Mouse (Mus musculus) midbrain, embryonic 11.5 days (tissue): ENCODE data around the gene Acat1. TPM values are rescaled to one million over a fixed set of nuclear protein-coding genes. Genes with fewer than 3 reads are reported as not detected.

ENCODE experiments used
- ATAC-seq: fragments of 200-750 bp; cut with Nextera tagmentation; 2 replicates; pipeline ENCODE4 v1.8.0; 2017; ENCODE audit warnings: moderate TSS enrichment, moderate library complexity; ENCODE audit not compliant: low FRiP score
- DNase-seq: peaks from one replicate; pipeline ENCODE4 v3.0.0; 2015; ENCODE audit warnings: low spot score; ENCODE audit errors: missing footprints
- H3K27ac ChIP-seq: fragments of 300-500 bp; sonication (generic); 2 replicates; pipeline ENCODE4 v1.5.1; 2014; ENCODE audit warnings: low read depth, low read length
- H3K27me3 ChIP-seq: fragments of 300-500 bp; sonication (generic); 2 replicates; pipeline ENCODE4 v1.6.1; 2014; ENCODE audit warnings: mild to moderate bottlenecking, low read length, moderate library complexity, mixed read lengths; ENCODE audit not compliant: control insufficient read depth, insufficient read depth
- H3K36me3 ChIP-seq: fragments of 300-500 bp; sonication (generic); 2 replicates; pipeline ENCODE4 v1.6.1; 2014; ENCODE audit warnings: mild to moderate bottlenecking, low read length, moderate library complexity, mixed read lengths; ENCODE audit not compliant: control insufficient read depth, insufficient read depth
- H3K4me1 ChIP-seq: fragments of 300-500 bp; sonication (generic); 2 replicates; pipeline ENCODE4 v1.6.1; 2014; ENCODE audit warnings: low read length; ENCODE audit not compliant: control insufficient read depth, insufficient read depth
- H3K4me2 ChIP-seq: fragments of 300-500 bp; sonication (generic); 2 replicates; pipeline ENCODE4 v1.6.1; 2014; ENCODE audit warnings: mild to moderate bottlenecking, moderate library complexity
- H3K4me3 ChIP-seq: fragments of 300-500 bp; sonication (generic); 2 replicates; pipeline ENCODE4 v1.5.1; 2014; ENCODE audit warnings: low read depth, low read length
- H3K9ac ChIP-seq: fragments of 300-500 bp; sonication (generic); 2 replicates; pipeline ENCODE4 v1.6.1; 2014; ENCODE audit warnings: low read length
- H3K9me3 ChIP-seq: fragments of 300-500 bp; sonication (generic); 2 replicates; pipeline ENCODE4 v1.6.1; 2016; ENCODE audit warnings: low read length; ENCODE audit not compliant: control insufficient read depth
- WGBS: fragments of 180-500 bp; shearing (Covaris S2); extraction: QIAGEN DNeasy Blood & Tissue Kit; methylation state at CpG from one replicate; pipeline ENCODE4 v1.1.7; 2014; 5-methylcytosine and 5-hydroxymethylcytosine counted together
- polyA plus RNA-seq: library from polyadenylated mRNA; unstranded; fragments of >200 nt; fragmentation: Nextera tagmentation; extraction: Ambion mirVana; gene quantifications from 2 replicates; pipeline ENCODE4 v1.2.1, GENCODE M21; 2014

The Acat1 gene
- 52.7 and 53.2 TPM in 2 replicates for polyA plus RNA-seq

- H3K27ac ChIP-seq: no peak within 1 kb of the TSS
- H3K9me3 ChIP-seq: no peaks in the 10 kb centered on the region
- WGBS: 6% methylated on average over 51 of the region's 52 CpGs
Observed at GRCm38 (mm10) chr9:53609968-53610781, at the start of gene Acat1. Gene Acat1, minus strand, starts transcription at chr9:53610382.

GRCm38 (mm10) chr9:53634796-53635195 lies 24.6 kb upstream of the Acat1 start:
- no peak overlapping the region for H3K9ac ChIP-seq
- H3K27ac ChIP-seq: no peak overlapping the region
- no peaks in the 10 kb centered on the region for H3K4me1 ChIP-seq
- DNase-seq: no peak
- H3K4me3 ChIP-seq: no peak overlapping the region
- peaks cover 7% of the 10 kb centered on the region; the same call in 1 of the 2 replicates for H3K36me3 ChIP-seq
- WGBS: 95% methylated on average over 6 of the region's 6 CpGs
- no peak for ATAC-seq
- H3K9me3 ChIP-seq: no peaks in the 10 kb centered on the region
- no peaks in the 10 kb centered on the region for H3K27me3 ChIP-seq
- H3K4me2 ChIP-seq: no peak overlapping the region

More at GRCm38 (mm10) chr9:53609968-53610781, at the start of gene Acat1:
- H3K36me3 ChIP-seq: no peaks in the 10 kb centered on the region
- H3K27me3 ChIP-seq: no peaks in the 10 kb centered on the region
- ATAC-seq (peak; percentile 99), DNase-seq (peak; percentile 95)
- H3K4me3 ChIP-seq: peak within 1 kb of the TSS; percentile 55
- H3K9ac ChIP-seq: peak within 1 kb of the TSS; percentile 70
- H3K4me1 ChIP-seq: peaks cover 6% of the 10 kb centered on the region; the same call in 1 of the 2 replicates
- peak within 1 kb of the TSS; percentile 82 for H3K4me2 ChIP-seq

GRCm38 (mm10) chr9:53615246-53615645 lies 5.1 kb upstream of the Acat1 start:
- Histone ChIP-seq H3K27ac (no peak overlapping the region), H3K9me3 (no peaks in the 10 kb centered on the region), H3K4me3 (no peak overlapping the region), H3K27me3 (no peaks in the 10 kb centered on the region), H3K36me3 (peaks cover 6% of the 10 kb centered on the region; the same call in 1 of the 2 replicates), H3K4me1 (no peaks in the 10 kb centered on the region), H3K9ac (no peak overlapping the region), H3K4me2 (no peak overlapping the region)
- 88% methylated on average over 8 of the region's 8 CpGs for WGBS
- no peak for ATAC-seq
- no peak for DNase-seq

- ATAC-seq (no peak), DNase-seq (no peak)
- no peak overlapping the region for H3K4me3 ChIP-seq
- 89% methylated on average over 4 of the region's 4 CpGs for WGBS
- no peak overlapping the region for H3K9ac ChIP-seq
- no peak overlapping the region for H3K4me2 ChIP-seq
- H3K36me3 ChIP-seq: peaks cover 2% of the 10 kb centered on the region; the same call in 1 of the 2 replicates
- peaks cover 6% of the 10 kb centered on the region; the same call in 1 of the 2 replicates for H3K4me1 ChIP-seq
- no peaks in the 10 kb centered on the region for H3K27me3 ChIP-seq
- H3K27ac ChIP-seq: no peak overlapping the region
- no peaks in the 10 kb centered on the region for H3K9me3 ChIP-seq
Observed at GRCm38 (mm10) chr9:53614286-53614685, 4.1 kb upstream of the Acat1 start.

- Histone ChIP-seq H3K27me3 (no peaks in the 10 kb centered on the region), H3K4me3 (peak overlapping the region; percentile 55), H3K36me3 (no peaks in the 10 kb centered on the region), H3K9ac (peak overlapping the region; percentile 70), H3K4me2 (peak overlapping the region; percentile 82), H3K4me1 (peaks cover 6% of the 10 kb centered on the region; the same call in 1 of the 2 replicates), H3K27ac (no peak overlapping the region), H3K9me3 (no peaks in the 10 kb centered on the region)
- WGBS: 80% methylated on average over 12 of the region's 12 CpGs
- DNase-seq: no peak
- no peak for ATAC-seq
Observed at GRCm38 (mm10) chr9:53609306-53609967, 745 bp downstream of the Acat1 start.

- no peak overlapping the region for H3K4me3 ChIP-seq
- DNase-seq (no peak), ATAC-seq (no peak)
- H3K9ac ChIP-seq: no peak overlapping the region
- no peak overlapping the region for H3K27ac ChIP-seq
- peaks cover 6% of the 10 kb centered on the region; the same call in 1 of the 2 replicates for H3K4me1 ChIP-seq
- no peaks in the 10 kb centered on the region for H3K9me3 ChIP-seq
- H3K4me2 ChIP-seq: no peak overlapping the region
- 95% methylated on average over 4 of the region's 4 CpGs for WGBS
- H3K27me3 ChIP-seq: no peaks in the 10 kb centered on the region
- no peaks in the 10 kb centered on the region for H3K36me3 ChIP-seq
Observed at GRCm38 (mm10) chr9:53607816-53608215, 2.4 kb downstream of the Acat1 start.

- ATAC-seq (no peak), DNase-seq (no peak)
- Histone ChIP-seq H3K27me3 (no peaks in the 10 kb centered on the region), H3K27ac (no peak overlapping the region), H3K4me2 (no peak overlapping the region), H3K9ac (no peak overlapping the region), H3K9me3 (no peaks in the 10 kb centered on the region), H3K36me3 (no peaks in the 10 kb centered on the region), H3K4me3 (no peak overlapping the region), H3K4me1 (peaks cover 6% of the 10 kb centered on the region; the same call in 1 of the 2 replicates)
- 85% methylated on average over 3 of the region's 3 CpGs for WGBS
Observed at GRCm38 (mm10) chr9:53607192-53607591, 3.0 kb downstream of the Acat1 start.

- no peak for DNase-seq
Observed at GRCm38 (mm10) chr9:53604954-53605353, 5.2 kb downstream of the Acat1 start.

GRCm38 (mm10) chr9:53603849-53604248 lies 6.3 kb downstream of the Acat1 start:
- Histone ChIP-seq H3K36me3 (no peaks in the 10 kb centered on the region), H3K27ac (no peak overlapping the region), H3K27me3 (no peaks in the 10 kb centered on the region), H3K4me3 (no peak overlapping the region), H3K4me1 (no peaks in the 10 kb centered on the region), H3K4me2 (no peak overlapping the region), H3K9me3 (no peaks in the 10 kb centered on the region), H3K9ac (no peak overlapping the region)
- 83% methylated on average over 3 of the region's 3 CpGs for WGBS
- DNase-seq: no peak
- no peak for ATAC-seq

More at GRCm38 (mm10) chr9:53604954-53605353, 5.2 kb downstream of the Acat1 start:
- no peaks in the 10 kb centered on the region for H3K27me3 ChIP-seq
- peaks cover 6% of the 10 kb centered on the region; the same call in 1 of the 2 replicates for H3K4me1 ChIP-seq
- no peak for ATAC-seq
- no peaks in the 10 kb centered on the region for H3K36me3 ChIP-seq
- H3K4me2 ChIP-seq: no peak overlapping the region
- H3K27ac ChIP-seq: no peak overlapping the region
- no peaks in the 10 kb centered on the region for H3K9me3 ChIP-seq
- no peak overlapping the region for H3K9ac ChIP-seq
- H3K4me3 ChIP-seq: no peak overlapping the region
- 93% methylated on average over 5 of the region's 5 CpGs for WGBS
